Mouse (Mus musculus): ENCODE results near the gene Plin4.
"Not testable (repeated sequence)": the region's sequence is repeated elsewhere in the genome, so short reads cannot be mapped to it uniquely, and the experiment has no call there.

Gene Plin4

DNA sequence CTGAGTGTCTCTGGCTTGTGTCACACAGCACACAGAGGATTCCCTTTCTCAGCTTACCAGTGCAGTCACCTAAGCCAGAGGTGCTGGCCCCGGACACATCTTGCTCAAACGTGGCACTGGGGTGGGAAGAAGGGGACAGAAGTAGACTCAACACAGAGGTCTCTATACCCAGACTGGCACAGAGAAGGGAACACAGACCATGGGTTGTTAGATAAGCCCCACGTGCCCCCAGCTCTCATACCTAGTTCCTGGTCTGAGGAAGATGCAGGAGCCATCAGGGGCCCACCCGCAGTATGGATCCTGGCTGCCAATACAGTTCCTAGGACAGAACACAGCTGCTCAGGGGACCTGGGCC is 15.7 kb upstream of the Plin4 start:
- no peak for DNase-seq

DNA sequence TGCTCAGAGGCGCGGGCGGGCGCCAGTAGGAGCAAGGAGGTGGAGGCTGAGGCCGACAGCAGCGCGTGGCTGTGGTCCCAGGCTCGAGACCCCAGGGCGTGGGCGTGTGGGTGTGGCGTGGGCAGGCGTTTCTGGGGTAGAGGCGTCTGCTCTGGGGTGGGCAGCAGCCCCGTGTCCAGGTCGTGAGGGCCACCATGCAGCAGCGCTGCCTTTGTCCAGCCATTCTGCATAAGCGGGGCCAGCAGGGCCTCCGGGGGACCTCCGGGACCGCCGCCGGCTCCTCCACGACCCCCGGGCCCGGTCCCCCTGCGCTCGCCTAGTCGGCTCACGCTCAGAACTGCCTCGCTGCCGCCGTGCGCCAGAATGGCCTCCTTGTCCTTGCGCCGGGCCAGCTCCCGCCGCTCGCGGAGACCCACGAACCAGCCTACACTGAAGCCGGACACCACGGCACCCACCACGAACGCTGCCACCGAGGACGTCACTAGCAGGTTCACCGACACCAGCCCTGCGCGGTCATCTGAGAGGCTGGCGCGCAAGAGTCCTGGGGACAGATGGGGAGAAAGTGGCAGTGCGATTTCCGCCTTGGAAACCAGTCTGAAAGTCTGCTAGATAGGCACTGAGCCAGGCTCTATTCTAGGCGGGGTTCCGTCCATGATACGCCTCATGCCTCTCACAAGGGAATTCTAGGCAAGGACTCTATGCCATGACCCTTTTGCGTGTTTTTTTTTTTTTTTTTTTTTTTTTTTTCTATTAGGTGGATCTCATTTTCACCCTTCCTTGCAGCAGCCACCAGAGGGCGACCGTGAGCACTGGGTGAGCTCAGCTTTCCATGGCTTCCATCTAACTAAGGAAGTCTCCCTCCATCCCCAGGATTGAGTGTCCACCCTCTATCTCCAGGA is 15.0 kb upstream of the Plin4 start:
- DNase-seq, result peak; percentile 73

DNA sequence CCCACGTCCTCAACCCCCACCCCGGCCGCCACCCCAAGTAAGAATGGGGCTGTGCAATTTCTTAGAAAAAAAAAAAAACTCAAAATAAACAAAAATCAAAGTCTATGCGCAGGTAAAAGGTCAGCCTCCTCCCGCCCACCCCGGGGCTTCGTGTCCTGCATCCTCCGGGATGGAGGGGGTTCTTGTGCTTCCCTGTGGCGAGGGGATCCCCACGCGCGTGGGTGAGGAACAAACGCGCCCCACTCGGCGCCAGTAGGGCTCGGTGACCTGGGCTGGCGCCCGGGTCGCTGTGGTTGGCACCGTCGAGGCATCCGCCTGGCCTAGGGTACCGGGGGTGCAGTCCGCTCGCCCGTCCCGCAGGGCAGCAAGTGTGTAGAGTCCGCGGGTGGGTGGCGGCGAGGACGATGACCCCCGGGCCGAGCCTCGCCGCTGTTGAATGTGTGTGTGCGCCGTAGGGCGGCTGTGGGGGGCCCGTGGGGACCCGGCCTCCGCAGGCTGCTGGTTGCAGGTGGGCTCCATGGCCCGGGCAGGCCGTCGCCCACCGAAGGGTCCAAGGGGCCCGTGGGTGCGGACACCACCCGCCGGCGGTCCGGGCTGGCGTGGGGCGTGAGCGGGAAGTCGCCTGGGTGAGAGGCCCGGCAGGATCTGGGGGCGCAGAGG is 14.2 kb upstream of the Plin4 start:
- no peak for DNase-seq

DNA sequence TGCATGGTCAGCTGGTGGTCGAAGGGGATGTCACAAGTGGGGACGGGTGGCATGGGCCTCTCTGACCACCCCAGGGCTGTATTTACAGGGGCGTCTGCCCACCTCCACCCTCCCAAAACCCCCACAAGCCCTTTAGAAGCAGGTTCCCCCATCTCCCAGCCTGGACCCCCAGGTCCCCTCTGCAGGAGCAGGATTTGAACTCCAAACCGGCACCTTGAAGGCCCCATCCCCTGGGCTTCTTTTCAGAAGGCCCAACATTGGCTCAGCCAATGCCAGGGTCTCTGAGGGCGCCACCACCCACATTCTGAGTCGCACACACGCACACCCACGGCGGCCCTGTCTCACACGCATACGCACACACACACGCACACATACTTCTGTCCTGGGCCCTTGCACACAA is 13.6 kb upstream of the Plin4 start:
- DNase-seq, result no peak

DNA sequence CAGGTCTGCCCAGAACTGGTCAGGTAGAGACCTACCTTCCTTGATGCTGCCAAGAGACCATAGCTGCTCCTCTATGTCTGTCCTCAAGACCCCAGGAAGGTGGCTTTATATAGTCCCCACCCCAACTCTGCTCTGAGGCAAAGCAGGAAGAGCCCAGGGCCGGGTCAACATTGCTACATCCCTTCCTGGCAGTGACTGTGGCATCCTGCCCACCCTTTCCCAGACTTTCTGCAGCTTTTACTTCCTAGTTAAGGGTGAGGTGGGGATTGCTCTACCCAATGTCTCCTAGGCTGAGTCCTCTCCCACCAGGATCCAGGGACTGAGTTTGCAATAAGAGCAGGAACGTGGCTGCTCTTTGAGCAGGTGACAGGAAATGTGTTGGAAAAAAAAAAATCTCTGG is 12.2 kb upstream of the Plin4 start, which contains the start of gene Lrg1:
Gene Lrg1 (minus strand): TSS at position 176 of the 400 bp plus-strand sequence.
- no peak for DNase-seq

DNA sequence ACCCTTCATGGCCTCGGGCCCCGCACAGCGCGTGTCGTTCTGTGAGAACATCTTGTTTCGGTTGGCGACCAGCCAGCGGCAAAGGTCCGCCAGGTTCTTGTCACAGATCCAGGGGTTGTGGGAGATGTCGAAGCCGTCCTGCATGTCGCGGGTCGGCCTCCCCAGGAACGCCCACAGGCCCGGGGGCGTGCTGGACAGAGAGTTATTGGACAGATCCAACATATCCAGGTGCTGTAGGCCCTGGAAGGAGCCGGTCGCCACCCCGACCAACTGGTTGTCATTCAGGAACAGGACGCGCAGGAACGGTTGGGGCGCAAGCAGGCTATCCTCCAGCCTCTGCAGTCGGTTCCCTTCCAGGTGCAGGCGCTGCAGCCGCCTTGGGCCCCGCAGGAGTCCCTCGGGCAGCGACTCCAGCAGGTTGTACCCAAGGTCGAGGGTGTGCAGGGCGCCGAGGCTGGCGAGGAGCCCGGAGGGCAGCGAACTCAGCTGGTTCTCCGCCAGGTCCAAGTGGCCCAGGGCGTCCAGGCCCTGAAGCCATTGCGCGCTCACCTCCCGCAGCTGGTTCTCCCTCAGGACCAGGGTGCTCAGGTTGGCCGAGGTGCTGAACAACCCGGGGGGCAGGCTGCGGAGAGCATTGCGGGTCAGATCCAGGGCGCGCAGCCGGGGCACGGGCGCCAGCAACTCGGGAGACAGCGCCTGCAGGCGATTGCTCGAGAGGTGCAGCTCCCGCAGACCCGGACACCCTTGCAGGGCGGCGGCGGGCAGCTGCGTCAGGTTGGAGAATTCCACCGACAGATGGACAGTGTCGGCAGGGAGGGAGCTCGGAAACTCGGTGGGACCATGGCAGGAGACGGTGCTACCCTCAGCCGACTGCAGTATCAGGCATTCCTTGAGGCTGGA is 10.6 kb upstream of the Plin4 start:
- DNase-seq, result no peak

DNA sequence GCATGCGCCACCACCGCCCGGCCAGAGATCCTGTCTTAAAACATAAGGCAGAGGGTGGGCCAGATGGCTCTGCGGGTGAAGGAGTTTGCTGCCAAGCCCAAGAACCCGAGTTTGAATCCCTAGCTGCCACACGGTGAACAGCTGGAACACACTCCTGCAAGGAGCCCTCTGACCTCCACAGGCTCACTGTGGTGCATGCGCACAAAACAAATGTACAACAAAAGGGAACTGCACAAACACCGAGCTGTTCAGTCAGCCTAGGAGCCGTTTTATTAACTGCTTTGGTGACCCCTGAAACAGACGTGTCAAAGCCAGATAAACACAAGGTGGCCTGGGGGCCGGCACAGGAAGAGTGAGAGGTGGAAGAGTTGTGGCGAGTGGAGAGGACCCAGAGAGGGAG is 9.8 kb upstream of the Plin4 start:
- DNase-seq, result no peak

DNA sequence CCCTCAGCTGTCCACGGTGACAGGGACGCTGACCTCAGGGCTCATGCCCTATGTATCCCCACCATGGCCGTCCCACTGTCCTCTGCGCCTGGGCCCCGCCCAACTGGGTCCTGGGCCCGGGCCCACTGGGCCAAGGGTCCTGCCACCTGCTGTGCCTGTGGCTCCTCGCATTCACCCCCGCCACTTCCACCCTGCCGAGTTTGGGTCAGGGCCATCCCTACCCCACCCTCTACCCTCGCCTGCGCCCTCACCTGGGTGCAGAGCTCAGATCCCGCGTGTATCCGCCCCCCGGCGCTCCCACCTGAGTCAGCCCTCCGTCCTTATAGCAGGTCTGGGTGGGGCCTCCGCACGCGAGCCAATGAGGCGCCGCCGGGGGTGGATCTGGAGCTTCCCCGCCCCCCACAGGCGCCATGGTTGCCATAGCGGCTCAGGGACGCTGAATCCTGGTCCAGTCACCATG is 7.7 kb upstream of the Plin4 start, which contains the start of gene Plin5:
Gene Plin5 (minus strand): TSS at position 346 of the 460 bp plus-strand sequence.
- DNase-seq, result peak; percentile 81

DNA sequence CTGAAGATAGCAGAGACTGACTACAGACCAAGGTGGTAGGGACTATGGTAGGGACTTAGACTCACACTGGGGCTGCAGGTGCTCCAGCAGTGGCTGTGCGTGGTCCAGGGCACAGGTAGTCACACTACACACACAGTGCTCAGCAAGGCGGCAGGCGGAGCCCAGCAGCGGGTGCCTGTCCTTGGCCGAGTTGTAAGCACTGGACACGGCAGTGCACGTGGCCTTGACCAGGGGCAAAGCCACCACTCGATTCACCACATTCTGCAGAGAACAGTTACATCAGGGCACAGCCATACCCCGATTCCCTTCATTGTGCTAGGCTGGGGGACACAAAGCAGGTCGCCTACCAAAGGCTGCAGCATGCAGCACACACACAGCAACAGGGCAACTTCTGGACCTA is 6.6 kb upstream of the Plin4 start:
- DNase-seq, result no peak

DNA sequence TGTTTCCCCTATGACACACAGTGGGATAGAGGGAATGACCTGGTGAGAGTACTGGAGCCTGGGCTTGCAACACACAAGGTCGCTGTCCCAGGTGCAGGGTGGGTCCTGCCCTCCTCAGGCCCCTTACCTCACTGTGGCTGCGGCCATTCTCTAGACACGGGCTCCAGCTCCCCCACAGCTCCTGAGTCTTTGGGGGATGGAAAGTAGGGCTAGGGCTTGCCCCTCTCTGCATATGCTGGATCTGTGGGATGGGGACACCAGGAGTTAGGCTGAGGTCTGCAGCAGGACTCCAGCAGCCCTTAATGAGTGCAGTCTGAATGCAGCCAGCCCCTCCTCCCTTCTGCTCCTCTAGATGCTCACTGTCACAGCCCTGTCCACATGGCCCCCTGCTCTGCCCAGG is 3.1 kb upstream of the Plin4 start:
- DNase-seq, result no peak

DNA sequence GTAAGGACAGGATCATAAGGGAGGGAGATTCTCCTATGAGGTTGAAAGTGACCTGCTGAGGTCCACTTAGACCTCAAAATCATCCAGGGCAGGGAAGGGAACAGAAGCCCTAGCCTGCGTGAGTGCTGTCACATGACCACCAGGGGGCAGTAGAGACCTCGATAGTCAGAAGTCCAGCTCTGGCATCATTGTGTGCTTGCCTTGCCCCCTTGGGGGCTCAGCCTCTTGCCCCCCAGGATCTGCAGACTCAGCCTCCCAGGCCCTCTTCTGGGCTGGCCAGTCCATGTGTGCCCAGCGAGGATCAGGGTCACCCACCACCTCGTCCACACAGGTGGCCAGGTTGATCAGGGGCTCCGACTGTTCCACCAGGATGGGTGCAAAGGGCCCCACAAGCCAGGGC is 2.3 kb upstream of the Plin4 start:
- DNase-seq, result peak; percentile 87

DNA sequence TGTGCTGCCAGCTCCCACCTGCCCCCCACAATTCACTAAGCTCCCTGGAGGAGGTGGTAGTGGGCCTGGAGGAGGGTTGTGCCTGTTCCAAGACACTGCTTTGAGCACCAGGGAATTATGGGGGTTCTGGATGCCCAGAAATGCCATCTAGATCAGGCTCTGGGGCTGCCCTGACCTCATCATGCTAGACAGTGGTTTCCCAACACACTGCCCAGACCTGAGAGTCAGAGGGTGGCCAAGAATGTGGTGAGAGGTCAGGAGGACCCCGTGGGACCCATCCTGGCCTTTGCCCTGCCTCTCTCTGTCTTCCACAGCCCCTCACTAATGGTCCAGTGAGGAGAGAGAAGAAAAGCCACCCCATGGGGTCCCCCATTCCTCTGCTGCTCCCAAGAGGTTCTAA is 1.4 kb upstream of the Plin4 start:
- DNase-seq, result no peak

DNA sequence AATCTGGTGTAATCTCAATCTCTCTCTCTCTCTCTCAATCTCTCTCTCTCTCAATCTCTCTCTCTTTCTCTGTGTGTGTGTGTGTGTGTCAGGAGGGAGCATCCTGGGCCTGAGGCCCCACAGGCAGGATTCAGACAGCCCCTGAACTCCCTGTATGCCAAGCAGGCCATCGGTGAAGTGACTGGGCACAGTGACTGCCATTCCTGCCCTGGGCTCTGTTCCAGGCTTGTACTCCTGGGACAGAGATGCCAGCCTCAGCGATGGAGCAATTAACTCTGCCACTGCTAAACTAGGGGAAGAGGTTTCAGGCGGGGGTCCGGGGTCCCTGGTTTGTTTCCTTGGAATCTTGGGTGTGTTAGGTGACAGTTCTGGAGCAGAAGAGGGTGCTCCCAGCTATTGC is 968 bp upstream of the Plin4 start:
- no peak for DNase-seq

DNA sequence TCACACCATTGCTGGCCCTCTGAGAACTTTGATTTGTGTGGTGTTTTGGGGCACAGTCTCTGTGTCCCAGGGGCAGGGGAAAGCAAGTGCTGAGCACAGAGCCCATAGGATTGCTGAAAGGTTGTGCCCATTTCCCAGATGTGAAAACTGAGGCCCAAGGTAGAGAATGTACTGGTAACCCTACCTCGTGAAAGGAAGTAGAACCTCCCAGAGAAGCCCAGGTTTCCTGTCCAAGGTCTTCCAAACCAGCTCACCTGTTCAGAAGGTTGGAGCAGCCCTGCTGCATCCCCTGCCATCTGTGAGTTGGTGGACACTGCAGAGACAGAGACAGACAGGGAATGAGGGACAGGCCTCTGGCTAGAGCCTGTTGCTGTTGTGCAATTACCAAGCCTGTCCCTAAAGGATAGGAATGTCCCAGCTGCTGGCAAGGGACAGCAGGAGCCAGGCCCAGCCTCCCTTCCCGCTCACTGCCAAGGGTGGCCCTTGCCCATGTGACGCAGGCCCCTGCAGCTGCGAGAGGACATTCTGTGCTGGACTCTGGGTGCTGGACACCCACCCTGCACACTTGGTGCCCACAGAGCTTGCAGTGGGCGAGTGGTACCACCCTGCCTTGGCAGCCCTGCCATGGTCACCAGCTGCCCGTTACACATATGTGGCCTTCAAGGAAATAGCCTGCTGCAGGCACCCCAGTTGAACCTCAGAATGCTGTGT is 1.1 kb downstream of the Plin4 start:
- DNase-seq, result no peak

DNA sequence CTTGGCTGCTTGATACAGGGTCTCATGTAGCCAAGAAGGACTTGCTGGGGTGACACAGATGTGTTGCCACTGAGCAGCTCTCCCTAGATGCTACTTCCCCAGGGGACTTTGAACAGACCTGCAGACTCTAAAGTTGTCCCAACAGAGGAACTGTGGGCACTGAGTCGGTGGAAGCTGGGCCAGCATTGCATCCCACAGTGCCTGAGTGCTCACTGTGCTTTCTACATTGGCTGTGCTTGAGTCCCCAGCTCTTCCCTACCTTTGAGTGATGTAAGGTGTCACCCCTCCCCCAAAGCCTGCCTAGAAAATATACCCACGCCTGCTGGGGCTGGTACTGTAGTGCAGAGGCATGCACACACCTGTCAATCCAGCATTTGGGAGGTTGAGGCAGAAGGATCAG is 1.9 kb downstream of the Plin4 start:
- DNase-seq, result no peak

DNA sequence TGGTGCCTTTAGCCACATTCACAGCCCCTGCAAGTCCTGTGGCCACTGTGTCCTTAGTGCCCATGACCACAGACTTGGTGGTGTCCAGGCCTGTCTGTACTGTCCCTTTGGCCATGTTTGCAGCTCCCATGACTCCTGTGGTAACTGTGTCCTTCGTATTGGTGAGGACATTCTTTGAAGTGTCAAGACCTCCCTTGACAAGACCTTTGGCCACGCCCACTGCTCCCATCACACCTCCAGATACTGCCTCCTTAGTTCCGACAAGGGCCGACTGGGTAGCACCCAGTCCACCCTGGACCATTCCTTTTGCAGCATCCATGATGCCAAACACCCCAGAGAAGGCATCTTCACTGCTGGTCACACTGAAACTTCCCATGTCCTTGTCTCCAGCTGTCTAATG is 2.6 kb downstream of the Plin4 start:
- no peak for DNase-seq

DNA sequence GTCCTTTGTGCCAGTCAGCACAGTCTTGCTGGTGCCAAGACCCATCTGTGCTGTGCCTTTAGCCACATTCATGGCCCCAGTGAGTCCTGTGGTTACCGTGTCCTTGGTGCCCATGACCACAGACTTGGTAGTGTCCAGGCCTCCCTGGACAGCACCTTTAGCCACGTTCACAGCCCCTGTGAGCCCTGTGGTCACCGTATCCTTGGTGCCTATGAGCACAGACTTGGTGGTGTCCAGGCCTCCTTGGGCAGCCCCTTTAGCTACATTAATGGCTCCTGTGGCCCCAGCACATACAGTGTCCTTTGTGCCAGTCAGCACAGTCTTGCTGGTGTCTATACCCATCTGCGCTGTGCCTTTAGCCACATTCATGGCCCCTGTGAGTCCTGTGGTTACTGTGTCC is 3.2 kb downstream of the Plin4 start:
- DNase-seq, result not testable (repeated sequence)

DNA sequence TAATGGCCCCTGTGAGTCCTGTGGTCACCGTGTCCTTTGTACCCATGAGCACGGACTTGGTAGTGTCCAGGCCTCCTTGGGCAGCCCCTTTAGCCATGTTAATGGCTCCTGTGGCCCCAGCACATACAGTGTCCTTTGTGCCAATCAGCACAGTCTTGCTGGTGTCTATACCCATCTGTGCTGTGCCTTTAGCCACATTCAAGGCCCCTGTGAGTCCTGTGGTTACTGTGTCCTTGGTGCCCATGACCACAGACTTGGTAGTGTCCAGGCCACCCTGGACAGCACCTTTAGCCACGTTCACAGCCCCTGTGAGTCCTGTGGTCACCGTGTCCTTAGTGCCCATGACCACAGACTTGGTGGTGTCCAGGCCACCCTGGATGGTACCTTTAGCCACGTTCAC is 4.8 kb downstream of the Plin4 start:
- not testable (repeated sequence) for DNase-seq

DNA sequence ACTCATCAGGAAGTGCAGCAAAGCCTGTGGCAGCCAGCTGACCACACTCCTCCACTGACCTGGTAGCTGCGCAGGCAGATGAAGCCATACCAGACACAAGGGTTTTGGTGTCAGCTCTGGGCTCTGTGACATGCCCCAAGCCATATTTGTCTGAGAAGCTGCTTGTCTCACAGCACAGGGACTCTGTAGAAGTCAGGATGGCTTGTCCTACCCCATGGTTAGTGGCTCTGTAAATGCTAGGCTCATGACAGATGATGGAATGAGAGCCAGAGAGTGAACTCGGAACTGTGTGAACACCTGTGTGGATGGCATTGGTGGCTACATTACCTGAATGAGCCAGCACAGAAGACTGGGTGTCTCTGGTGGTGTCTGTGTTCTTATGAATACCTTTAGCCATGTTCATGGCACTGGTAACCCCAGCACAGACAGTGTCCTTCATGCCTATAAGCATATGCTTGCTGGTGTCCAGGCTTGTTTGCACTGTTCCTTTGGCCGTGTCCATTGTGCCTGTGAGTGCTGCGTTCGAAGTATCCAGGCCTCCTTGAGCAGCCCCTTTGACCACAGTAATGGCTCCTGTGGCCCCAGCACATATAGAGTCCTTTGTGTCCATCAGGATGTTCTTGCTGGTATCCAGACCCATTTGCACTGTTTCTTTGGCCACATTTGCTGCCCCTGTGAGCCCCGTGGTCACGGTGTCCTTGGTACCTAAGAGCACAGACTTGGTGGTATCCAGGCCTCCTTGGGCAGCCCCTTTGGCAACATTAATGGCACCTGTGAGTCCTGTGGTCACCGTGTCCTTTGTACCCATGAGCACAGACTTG is 5.9 kb downstream of the Plin4 start:
- no peak for DNase-seq

DNA sequence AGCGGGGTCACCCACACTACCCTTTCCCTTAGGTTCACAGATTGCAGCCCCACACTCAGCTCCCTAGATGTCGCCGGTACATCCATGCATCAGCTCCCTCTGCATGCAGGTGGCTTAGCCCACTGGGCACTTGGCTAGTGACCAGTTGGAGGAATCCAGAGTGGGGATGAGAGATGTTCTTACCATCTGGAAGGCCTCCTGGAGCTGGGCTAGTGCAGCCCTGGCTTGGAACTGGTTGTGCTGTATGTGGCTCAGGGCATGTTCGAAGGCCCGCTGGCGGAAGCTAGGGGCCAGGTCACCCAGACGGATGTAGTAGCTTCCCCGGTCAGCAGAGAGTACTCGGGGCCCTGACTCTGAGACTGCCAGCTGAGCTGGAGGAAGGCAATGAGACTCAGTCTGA is 6.7 kb downstream of the Plin4 start:
- DNase-seq, result no peak

DNA sequence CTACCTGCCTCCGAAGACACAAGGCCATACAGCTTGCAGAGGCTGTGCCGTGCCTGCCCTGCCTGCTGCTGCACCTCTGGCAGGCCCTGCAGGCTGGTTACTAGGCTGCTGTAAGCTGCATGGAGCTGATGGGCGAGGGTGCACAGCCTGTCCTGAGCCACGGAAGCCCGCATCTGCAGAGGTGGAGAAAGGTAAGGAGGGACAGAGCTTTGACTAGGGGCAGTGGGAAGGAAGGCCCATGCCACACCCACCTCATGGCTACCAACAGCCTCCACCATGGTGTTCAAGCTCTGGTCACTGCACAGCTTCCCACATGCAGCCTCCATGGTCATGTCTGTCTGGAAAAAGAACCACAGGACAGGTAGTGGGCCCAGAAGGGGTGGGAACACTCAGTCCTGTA is 7.4 kb downstream of the Plin4 start:
- no peak for DNase-seq

DNA sequence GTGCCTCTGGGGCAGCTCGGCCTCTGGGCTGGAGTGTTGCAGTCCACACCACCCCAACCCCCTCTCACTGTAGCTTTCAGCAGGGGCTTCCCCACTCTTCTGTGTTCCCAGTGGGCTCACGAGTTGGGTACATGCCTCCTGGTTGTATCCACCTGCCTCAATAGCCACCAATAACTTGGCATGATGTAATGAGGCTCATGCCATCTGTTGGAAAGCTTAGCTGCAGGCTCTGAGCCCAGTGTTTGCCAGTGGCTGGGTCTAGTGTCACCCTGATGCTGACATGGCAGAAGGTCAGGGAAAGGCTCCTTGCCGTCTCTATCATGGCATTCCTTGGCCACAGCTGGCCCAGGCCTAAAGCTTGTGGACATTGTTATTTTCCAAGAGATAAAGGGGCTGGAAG is 8.8 kb downstream of the Plin4 start:
- no peak for DNase-seq

Measured in embryo, embryonic 11 days (tissue).